Mouse (Mus musculus): Measurements from ENCODE around the gene Sorcs3. TPM values are rescaled to one million over a fixed set of nuclear protein-coding genes. Genes with fewer than 3 reads are reported as not detected.

The Sorcs3 gene
- total and polyA plus RNA-seq, 3 experiments: not detected

GRCm38 (mm10) chr19:48356806-48357205 is 151.0 kb downstream of the Sorcs3 start:
- Histone ChIP-seq H3K27me3 (ENCODE audit: control insufficient read depth in 1 of 2, insufficient read depth in 2 of 2, low read length in 2 of 2) (no peaks in the 10 kb centered on the region), H3K9me3 (replicated peaks; ENCODE audit: insufficient read depth, low read length) (no peaks in the 10 kb centered on the region; the same call in 1 of the 2 replicates), H3K9ac (ENCODE audit: control insufficient read depth, low read depth, low read length, poor library complexity, severe bottlenecking) (no peak overlapping the region), H3K4me1 (ENCODE audit: control insufficient read depth in 1 of 2, insufficient read depth in 2 of 2, low read length in 2 of 2) (no peaks in the 10 kb centered on the region), H3K79me2 (ENCODE audit: control insufficient read depth, insufficient read depth, low read length, poor library complexity) (no peaks in the 10 kb centered on the region), H3K4me3 (ENCODE audit: control insufficient read depth in 1 of 2, insufficient read depth in 1 of 2, low read depth in 2 of 2, low read length in 2 of 2) (no peak overlapping the region), H3K27ac (ENCODE audit: control insufficient read depth, low read depth, low read length) (no peak overlapping the region), H3K36me3 (ENCODE audit: control insufficient read depth in 1 of 2, insufficient read depth in 2 of 2, low read length in 2 of 2) (no peaks in the 10 kb centered on the region)
- DNase-seq (ENCODE audit: low read depth, low spot score): no peak
- no peak for TF ChIP-seq NELFE (IDR thresholded peaks at IDR 0.05; ENCODE audit: low read depth, low read length)
- no peak for TF ChIP-seq E2F4 (IDR thresholded peaks at IDR 0.05; ENCODE audit: borderline replicate concordance, low read depth, low read length)
- TF ChIP-seq TBP (IDR thresholded peaks at IDR 0.05; ENCODE audit: low read depth, low read length): no peak
- no peak for TF ChIP-seq ZMIZ1 (IDR thresholded peaks at IDR 0.05; ENCODE audit: low read depth, low read length)
- TF ChIP-seq MYB (IDR thresholded peaks at IDR 0.05; ENCODE audit: low read depth, low read length): no peak
- no peak for TF ChIP-seq CHD2 (IDR thresholded peaks at IDR 0.05; ENCODE audit: low read length)
- no peak for TF ChIP-seq ZKSCAN1 (IDR thresholded peaks at IDR 0.05; ENCODE audit: low read depth, low read length)
- no peak for TF ChIP-seq BHLHE40 (IDR thresholded peaks at IDR 0.05; ENCODE audit: borderline replicate concordance, low read depth, low read length)

- Histone ChIP-seq H3K27ac (ENCODE audit: control insufficient read depth, low read depth, low read length) (no peak overlapping the region), H3K36me3 (ENCODE audit: control insufficient read depth in 1 of 2, insufficient read depth in 2 of 2, low read length in 2 of 2) (no peaks in the 10 kb centered on the region), H3K27me3 (ENCODE audit: control insufficient read depth in 1 of 2, insufficient read depth in 2 of 2, low read length in 2 of 2) (no peaks in the 10 kb centered on the region), H3K9me3 (replicated peaks; ENCODE audit: insufficient read depth, low read length) (no peaks in the 10 kb centered on the region), H3K4me3 (ENCODE audit: control insufficient read depth in 1 of 2, insufficient read depth in 1 of 2, low read depth in 2 of 2, low read length in 2 of 2) (no peak overlapping the region), H3K4me1 (ENCODE audit: control insufficient read depth in 1 of 2, insufficient read depth in 2 of 2, low read length in 2 of 2) (no peaks in the 10 kb centered on the region), H3K79me2 (ENCODE audit: control insufficient read depth, insufficient read depth, low read length, poor library complexity) (no peaks in the 10 kb centered on the region), H3K9ac (ENCODE audit: control insufficient read depth, low read depth, low read length, poor library complexity, severe bottlenecking) (no peak overlapping the region)
- DNase-seq (ENCODE audit: low read depth, low spot score): no peak
- no peak for TF ChIP-seq MYB (IDR thresholded peaks at IDR 0.05; ENCODE audit: low read depth, low read length)
- no peak for TF ChIP-seq ZNF384 (IDR thresholded peaks at IDR 0.05; ENCODE audit: low read depth, low read length)
- TF ChIP-seq MAFK (IDR thresholded peaks at IDR 0.05; ENCODE audit: borderline replicate concordance, low read depth, low read length): no peak
- TF ChIP-seq RCOR1 (IDR thresholded peaks at IDR 0.05; ENCODE audit: low read depth, low read length): no peak
- no peak for TF ChIP-seq JUND (IDR thresholded peaks at IDR 0.05; ENCODE audit: low read depth, low read length)
- TF ChIP-seq USF2 (IDR thresholded peaks at IDR 0.05; ENCODE audit: borderline replicate concordance in 1 of 2, insufficient read depth in 1 of 2, low read depth in 1 of 2, low read length in 2 of 2): no peak
- TF ChIP-seq TCF12 (IDR thresholded peaks at IDR 0.05; ENCODE audit: low read depth, low read length): no peak
- TF ChIP-seq MAZ (IDR thresholded peaks at IDR 0.05; ENCODE audit: low read depth, low read length): no peak
- TF ChIP-seq GATA1 (IDR thresholded peaks at IDR 0.05; ENCODE audit: low read depth, low read length): no peak
Measured at GRCm38 (mm10) chr19:48362167-48362566, 156.3 kb downstream of the Sorcs3 start.
